Mouse (Mus musculus) inflammation-experienced regulatory T-cells, adult 6 months (primary cell): ENCODE results near the gene Gm13103. TPM values are rescaled to one million over a fixed set of nuclear protein-coding genes. Genes with fewer than 3 reads are reported as not detected.
"Not testable (repeated sequence)": the region's sequence is repeated elsewhere in the genome, so short reads cannot be mapped to it uniquely, and the experiment has no call there.

ENCODE experiments used
- ATAC-seq: one replicate; pipeline ENCODE4 v1.8.0; 2017
- polyA plus RNA-seq, 3 experiments: library from polyadenylated mRNA; unstranded; fragments of 100-300 nt; shearing (Covaris generic); gene quantifications; one replicate each; pipeline ENCODE4 v1.2.1; 2017

Gm13103 gene
- not detected for polyA plus RNA-seq

- not testable (repeated sequence) for ATAC-seq
Observed at GRCm38 (mm10) chr4:143846197-143846596, at the start of gene Gm13103. TSS of gene Gm13103 (plus strand) at chr4:143846497.

GRCm38 (mm10) chr4:143815993-143816392 lies 30.3 kb upstream of the Gm13103 start, which contains the start of gene Gm13084:
TSS of gene Gm13084 (minus strand) at chr4:143816093.
- no peak for ATAC-seq

GRCm38 (mm10) chr4:143882371-143882770 lies 36.1 kb downstream of the Gm13103 start:
- not testable (repeated sequence) for ATAC-seq

- not testable (repeated sequence) for ATAC-seq
Observed at GRCm38 (mm10) chr4:143894406-143894805, 48.1 kb downstream of the Gm13103 start.

- not testable (repeated sequence) for ATAC-seq
Observed at GRCm38 (mm10) chr4:143900280-143900679, 54.0 kb downstream of the Gm13103 start, which contains the start of gene Pramef6. TSS of gene Pramef6 (minus strand) at chr4:143900380.

Other genes starting within 250 kb of the Gm13103 start
- gene Gm13083, start 231.5 kb upstream of the Gm13103 start, polyA plus RNA-seq, result not detected
- gene Gm13088, start 189.3 kb upstream of the Gm13103 start, polyA plus RNA-seq, result not detected
- not detected for gene Gm13089, start 143.8 kb upstream of the Gm13103 start, polyA plus RNA-seq
- gene Gm13078, start 127.0 kb upstream of the Gm13103 start, polyA plus RNA-seq, result not detected
- gene Gm13023, start 57.1 kb upstream of the Gm13103 start, polyA plus RNA-seq, result not detected
- gene Gm13084, start 30.4 kb upstream of the Gm13103 start, polyA plus RNA-seq, result not detected
- gene Pramef6, start 53.9 kb downstream of the Gm13103 start, polyA plus RNA-seq, result not detected
- not detected for gene Pramef25, start 104.5 kb downstream of the Gm13103 start, polyA plus RNA-seq
- not detected for gene Gm13101, start 120.5 kb downstream of the Gm13103 start, polyA plus RNA-seq
- gene Pramef17, start 147.9 kb downstream of the Gm13103 start, polyA plus RNA-seq, result not detected
- under 1 TPM in 1 of 3 experiments, not detected in 2; 0.77 TPM for gene Pramel4, start 212.6 kb downstream of the Gm13103 start, polyA plus RNA-seq